Mouse (Mus musculus) megakaryocyte, embryonic 14.5 days (primary cell): ENCODE results near the gene Spock3. TPM values are rescaled to one million over a fixed set of nuclear protein-coding genes. Genes with fewer than 3 reads are reported as not detected.
"Not testable (repeated sequence)": the region's sequence is repeated elsewhere in the genome, so short reads cannot be mapped to it uniquely, and the experiment has no call there.

ENCODE experiments used
- H3K27me3 ChIP-seq: replicated peaks from 2 replicates; pipeline ENCODE3; 2012; ENCODE audit warnings: inconsistent platforms
- H3K36me3 ChIP-seq: replicated peaks from 2 replicates; pipeline ENCODE3; 2012; ENCODE audit warnings: low read length, inconsistent platforms, mixed read lengths
- H3K4me1 ChIP-seq: 2 replicates; pipeline ENCODE4 v1.6.1; 2012; ENCODE audit warnings: inconsistent platforms
- H3K4me3 ChIP-seq: replicated peaks from 2 replicates; pipeline ENCODE3; 2012; ENCODE audit warnings: moderate library complexity, mild to moderate bottlenecking, inconsistent platforms
- H3K9me3 ChIP-seq: 2 replicates; pipeline ENCODE4 v1.6.1; 2012; ENCODE audit warnings: inconsistent platforms
- FLI1 ChIP-seq: IDR thresholded peaks from 2 replicates; pipeline ENCODE4 v1.6.1; 2012; ENCODE audit warnings: low read length, inconsistent platforms, mixed read lengths
- GATA1 ChIP-seq: IDR thresholded peaks from 3 replicates; pipeline ENCODE4 v1.6.1; 2012; ENCODE audit warnings: mixed read lengths, low read length, inconsistent platforms, borderline replicate concordance
- polyA plus RNA-seq: library from polyadenylated mRNA; stranded (reverse); fragments of >175 nt; gene quantifications from 2 replicates; pipeline ENCODE4 v1.2.3, GENCODE M21; 2012; ENCODE audit warnings: low replicate concordance; ENCODE audit not compliant: insufficient read depth

Spock3 gene
- polyA plus RNA-seq, 1 experiment: not detected

DNA sequence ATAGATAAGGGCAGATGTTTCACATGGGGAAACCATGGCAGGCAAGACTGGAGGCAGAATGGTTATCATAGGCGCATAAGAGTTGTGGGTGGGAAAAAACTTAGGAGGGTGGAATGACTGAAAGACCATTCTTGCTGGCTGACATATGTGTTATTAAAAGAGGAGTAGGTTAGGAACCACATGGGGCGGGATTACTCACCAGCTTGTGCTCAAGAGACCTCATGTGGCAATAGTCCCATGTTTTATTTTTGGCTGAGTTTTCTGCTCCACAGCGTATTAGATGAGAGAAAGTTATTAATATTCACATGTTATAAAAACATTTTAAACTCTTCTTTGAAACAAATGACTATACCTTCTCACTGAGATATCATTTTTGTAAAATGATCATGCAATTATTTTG is 184.6 kb downstream of the Spock3 start:
- Histone ChIP-seq H3K27me3 (no peaks in the 10 kb centered on the region), H3K4me1 (no peaks in the 10 kb centered on the region), H3K4me3 (no peak overlapping the region), H3K9me3 (no peaks in the 10 kb centered on the region), H3K36me3 (no peaks in the 10 kb centered on the region)
- TF ChIP-seq GATA1 (no peak), FLI1 (no peak)

DNA sequence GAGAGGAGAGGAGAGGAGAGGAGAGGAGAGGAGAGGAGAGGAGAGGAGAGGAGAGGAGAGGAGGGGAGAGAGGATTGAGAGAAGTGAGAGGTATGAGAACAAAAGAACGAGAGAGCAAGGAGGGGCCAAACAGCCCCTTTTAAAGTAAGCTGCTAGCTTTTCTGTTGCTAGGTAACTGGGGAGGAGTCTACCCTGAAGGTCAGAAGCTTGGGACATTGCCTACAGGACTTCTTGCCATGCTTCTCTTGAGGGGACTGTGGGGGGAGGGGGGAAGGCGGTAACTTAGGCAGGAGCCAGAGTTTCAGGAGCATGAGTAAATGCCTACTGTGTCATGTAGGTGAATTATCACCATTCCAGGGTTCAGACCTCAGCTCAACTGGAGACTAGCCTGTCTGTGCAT is 213.1 kb downstream of the Spock3 start:
- not testable (repeated sequence) for H3K9me3 ChIP-seq, H3K4me3 ChIP-seq, H3K4me1 ChIP-seq, H3K36me3 ChIP-seq, H3K27me3 ChIP-seq

DNA sequence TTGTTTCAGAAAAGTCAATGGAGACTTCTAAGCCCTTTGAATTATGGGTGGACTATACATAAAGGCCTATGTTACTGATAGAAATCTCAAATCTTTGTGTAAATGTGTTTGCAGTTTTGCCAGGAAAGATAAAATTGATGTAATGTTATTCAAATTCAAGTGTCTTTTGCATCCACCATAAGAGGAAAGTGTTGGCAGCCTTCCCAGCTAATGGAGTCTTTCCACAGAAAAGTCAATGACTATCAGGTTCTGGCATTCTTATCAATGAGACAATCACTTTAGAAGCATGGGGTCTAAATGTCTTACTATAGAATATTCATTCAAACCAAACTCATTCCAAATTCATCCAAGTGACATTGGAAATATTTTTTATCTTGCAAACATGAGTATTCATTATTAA is 214.5 kb downstream of the Spock3 start:
- no peaks in the 10 kb centered on the region for H3K4me1 ChIP-seq
- H3K27me3 ChIP-seq: no peaks in the 10 kb centered on the region
- TF ChIP-seq FLI1: no peak
- no peak for TF ChIP-seq GATA1
- H3K9me3 ChIP-seq: no peaks in the 10 kb centered on the region
- H3K36me3 ChIP-seq: no peaks in the 10 kb centered on the region
- H3K4me3 ChIP-seq: no peak overlapping the region

DNA sequence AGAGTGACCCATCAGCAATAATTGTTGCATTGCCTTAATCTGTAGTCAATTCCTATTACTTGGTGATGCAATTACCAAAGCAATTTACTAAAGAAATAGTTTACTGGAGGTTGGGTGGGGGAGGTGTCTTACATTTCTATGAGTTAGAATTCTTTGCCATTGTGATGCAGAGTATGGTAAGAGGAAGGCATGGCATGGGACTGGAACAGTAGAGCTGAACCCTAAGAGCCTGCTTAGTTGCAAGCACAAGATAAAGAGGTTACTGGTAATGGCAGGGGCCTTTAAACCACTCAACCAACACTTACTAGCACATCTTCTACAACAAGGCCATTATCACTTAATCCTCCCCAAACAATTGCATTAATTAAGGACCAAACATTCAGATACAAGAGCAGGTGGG is 219.1 kb downstream of the Spock3 start:
- no peaks in the 10 kb centered on the region for H3K4me1 ChIP-seq
- H3K27me3 ChIP-seq: no peaks in the 10 kb centered on the region
- no peak for TF ChIP-seq GATA1
- TF ChIP-seq FLI1: no peak
- H3K9me3 ChIP-seq: no peaks in the 10 kb centered on the region
- H3K36me3 ChIP-seq: no peaks in the 10 kb centered on the region
- H3K4me3 ChIP-seq: no peak overlapping the region

DNA sequence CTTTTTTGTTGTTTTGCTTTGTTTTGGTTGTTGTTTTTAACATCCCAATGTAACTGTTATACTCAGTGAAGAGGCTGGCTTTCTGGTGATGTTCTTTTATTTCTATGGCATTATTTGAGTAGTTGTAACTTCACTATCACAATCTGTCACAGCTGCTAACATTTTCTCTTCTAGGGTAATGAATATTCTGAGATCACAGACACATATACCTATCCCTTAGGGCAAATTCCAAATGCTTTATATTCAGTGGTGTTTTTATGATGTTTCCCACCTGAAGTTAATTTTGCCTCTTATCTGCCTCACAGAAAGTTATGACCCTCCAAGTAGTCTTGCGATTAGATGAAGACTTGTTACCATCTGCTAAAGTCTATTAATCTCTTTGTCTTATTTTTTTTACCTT is 230.5 kb downstream of the Spock3 start:
- no peaks in the 10 kb centered on the region for H3K36me3 ChIP-seq
- H3K9me3 ChIP-seq: no peaks in the 10 kb centered on the region
- no peaks in the 10 kb centered on the region for H3K4me1 ChIP-seq
- H3K27me3 ChIP-seq: no peaks in the 10 kb centered on the region
- TF ChIP-seq GATA1: no peak
- TF ChIP-seq FLI1: no peak
- H3K4me3 ChIP-seq: no peak overlapping the region

DNA sequence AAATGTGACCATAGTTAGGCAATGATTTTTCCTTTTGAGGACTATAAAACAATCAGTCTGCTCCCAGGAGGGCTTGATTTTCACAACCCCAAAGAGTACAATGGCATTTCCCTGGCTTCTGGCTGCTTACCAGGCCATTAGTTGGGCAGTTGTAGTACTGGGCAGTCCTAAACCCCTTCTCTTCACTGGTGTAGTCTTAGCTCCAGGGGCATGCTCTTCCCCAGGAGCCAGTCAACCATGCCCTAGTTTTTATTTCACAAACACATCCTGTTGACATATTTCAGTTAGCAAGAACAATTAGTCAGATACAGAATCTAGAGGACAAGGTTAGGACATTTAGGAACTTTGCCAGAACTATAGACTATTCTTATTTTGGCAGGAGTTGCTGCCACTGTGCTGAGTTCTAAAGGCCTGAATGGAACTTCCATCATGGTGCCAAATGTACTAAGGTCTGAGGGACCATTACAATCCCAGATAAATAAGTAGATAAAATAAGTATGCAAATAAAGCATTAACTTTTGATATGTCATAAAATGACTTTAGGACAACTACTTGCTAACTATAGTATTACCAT is 308.1 kb downstream of the Spock3 start:
- Histone ChIP-seq H3K4me3 (no peak overlapping the region), H3K36me3 (no peaks in the 10 kb centered on the region), H3K4me1 (no peaks in the 10 kb centered on the region), H3K9me3 (no peaks in the 10 kb centered on the region), H3K27me3 (no peaks in the 10 kb centered on the region)
- TF ChIP-seq GATA1: no peak
- no peak for TF ChIP-seq FLI1

DNA sequence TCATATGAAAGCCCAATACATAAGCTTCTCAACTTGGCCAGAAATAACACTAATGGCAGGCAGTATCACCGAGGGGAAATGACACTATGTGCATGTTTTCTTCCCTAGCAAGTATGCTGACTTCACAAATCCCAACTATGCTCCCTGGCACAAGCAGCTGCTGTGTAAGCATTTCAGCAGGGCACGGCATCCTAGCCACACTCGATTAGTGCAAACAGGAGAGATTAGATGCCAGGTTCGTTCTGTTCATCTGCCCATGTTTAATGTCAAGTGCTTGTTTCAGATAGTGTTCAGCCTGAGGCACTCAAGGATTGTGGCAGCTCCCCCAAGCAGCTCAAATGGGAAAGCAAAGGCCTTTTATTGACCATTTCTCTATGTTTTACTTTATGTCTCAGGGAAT is 311.7 kb downstream of the Spock3 start:
- H3K4me3 ChIP-seq: no peak overlapping the region
- H3K4me1 ChIP-seq: no peaks in the 10 kb centered on the region
- H3K27me3 ChIP-seq: no peaks in the 10 kb centered on the region
- H3K36me3 ChIP-seq: no peaks in the 10 kb centered on the region
- no peak for TF ChIP-seq GATA1
- TF ChIP-seq FLI1: no peak
- no peaks in the 10 kb centered on the region for H3K9me3 ChIP-seq

DNA sequence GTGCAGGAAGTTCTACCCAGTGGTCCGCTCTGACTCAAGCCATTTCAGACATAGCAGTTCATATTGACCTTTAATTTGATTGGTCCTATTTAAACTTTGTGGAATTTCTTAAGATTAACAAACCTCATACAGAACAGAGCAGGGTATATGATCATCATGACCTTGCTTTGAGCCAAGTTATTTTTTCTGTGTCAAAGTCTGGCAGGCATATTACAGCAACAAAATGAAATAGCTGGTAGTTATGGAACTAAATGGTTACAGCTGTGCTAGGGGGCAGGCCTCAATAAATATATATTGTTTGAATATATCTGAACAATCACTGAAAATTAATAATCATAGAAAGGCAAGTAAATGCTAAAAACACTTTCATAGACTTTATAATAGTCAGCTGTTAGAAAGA is 384.6 kb downstream of the Spock3 start:
- Histone ChIP-seq H3K4me1 (no peaks in the 10 kb centered on the region), H3K4me3 (no peak overlapping the region), H3K27me3 (no peaks in the 10 kb centered on the region), H3K9me3 (no peaks in the 10 kb centered on the region), H3K36me3 (no peaks in the 10 kb centered on the region)
- TF ChIP-seq GATA1 (no peak), FLI1 (no peak)

DNA sequence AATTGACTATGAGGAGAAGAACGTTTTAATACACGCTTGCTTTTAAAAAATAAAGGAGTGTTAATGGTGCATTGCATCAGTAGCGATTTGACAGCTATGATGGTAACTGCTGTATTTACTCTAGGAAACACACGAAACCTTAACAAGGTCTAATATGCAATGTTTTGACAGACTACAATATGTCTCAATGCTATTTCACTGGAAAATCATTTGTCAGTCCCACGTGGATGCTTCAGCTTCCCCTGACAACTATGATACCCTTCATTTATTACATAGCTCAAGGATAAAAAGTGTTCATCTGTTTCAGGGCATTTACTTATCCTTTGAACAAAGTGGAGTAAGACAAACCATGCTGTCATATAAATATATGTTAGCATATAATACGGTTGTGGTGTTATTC is 417.8 kb downstream of the Spock3 start:
- Histone ChIP-seq H3K36me3 (no peaks in the 10 kb centered on the region), H3K4me3 (no peak overlapping the region)
- no peak for TF ChIP-seq FLI1
- no peak for TF ChIP-seq GATA1

DNA sequence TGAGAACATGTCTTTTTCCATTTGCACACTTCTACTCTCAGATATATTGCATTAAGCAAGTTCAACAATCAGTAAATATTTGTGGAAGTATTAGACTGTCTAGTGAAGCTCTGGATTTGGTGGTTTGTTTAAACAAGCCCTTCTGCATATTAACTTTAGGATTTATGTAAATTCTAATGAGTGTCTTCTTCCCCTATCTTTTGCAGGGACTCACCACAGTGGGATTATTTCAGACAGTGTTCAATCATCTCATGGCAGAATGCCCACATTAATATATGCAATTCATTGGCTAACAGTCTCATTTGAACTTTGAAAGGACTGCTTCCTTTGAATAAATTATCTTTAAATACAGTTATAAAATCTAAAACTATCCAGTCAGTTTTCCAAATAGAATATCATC is 446.9 kb downstream of the Spock3 start:
- TF ChIP-seq GATA1 (no peak), FLI1 (no peak)
- no peaks in the 10 kb centered on the region for H3K9me3 ChIP-seq
- no peaks in the 10 kb centered on the region for H3K27me3 ChIP-seq
- H3K4me1 ChIP-seq: no peaks in the 10 kb centered on the region
- H3K4me3 ChIP-seq: no peak overlapping the region
- H3K36me3 ChIP-seq: no peaks in the 10 kb centered on the region

More for the DNA sequence above, 417.8 kb downstream of the Spock3 start:
- no peaks in the 10 kb centered on the region for H3K9me3 ChIP-seq
- no peaks in the 10 kb centered on the region for H3K27me3 ChIP-seq
- H3K4me1 ChIP-seq: no peaks in the 10 kb centered on the region
